Mouse (Mus musculus): ENCODE measurements around the gene Lingo1. TPM values are rescaled to one million over a fixed set of nuclear protein-coding genes. Genes with fewer than 3 reads are reported as not detected.

Lingo1 gene
- polyA plus RNA-seq, 1 experiment, result not detected

DNA sequence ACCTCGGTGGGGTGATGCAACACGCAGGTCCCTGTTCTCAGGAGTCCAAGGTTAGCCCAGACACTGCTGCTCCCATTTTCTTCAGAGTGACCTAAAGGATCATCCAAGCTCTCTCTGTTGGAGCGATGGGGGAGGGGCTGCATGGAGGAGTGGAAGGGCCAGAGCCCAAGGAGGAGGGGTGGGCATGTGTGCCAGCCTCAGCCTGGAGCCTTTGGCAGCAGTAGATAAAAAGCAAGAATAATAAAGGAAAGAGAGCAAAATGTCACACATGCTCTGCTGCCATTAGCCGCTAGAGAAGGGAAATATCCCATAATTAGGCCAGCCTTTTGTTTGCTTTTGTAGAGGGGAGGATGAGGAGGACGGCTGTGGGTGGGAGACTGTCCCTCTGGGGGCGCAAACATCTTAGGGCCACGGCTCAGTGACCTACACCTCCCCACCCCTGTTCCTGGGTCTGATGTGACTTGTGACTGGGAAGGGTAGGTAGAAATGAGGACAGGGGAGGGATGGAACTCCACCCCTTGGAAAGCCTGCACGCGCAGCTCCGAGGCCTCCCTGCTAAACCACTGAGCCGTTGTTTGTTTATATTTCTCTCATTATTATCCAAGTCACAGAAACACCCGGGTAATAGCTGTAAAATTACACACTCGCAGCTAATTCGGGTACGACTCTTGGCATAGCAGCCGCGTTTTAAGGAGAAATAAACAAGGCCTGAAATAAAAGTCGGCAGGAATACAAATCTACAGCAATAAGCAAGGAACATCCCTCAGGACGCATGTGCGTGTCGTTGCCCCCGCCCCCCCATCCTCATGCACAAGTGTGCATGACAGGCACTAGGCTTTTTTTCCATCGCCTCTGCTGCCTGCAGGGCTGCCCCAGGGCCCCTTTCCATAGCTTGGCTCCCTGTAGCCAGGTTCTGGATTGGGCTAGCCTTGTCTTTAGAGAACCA lies 223.5 kb downstream of the Lingo1 start:
- Histone ChIP-seq H3K4me1 (ENCODE audit: control insufficient read depth, insufficient read depth, low read length) (no peaks in the 10 kb centered on the region), H3K4me3 (ENCODE audit: insufficient read depth, low read length) (no peak overlapping the region), H3K27ac (ENCODE audit: insufficient read depth, low read depth, low read length) (no peak overlapping the region)
- TF ChIP-seq CTCF (IDR thresholded peaks at IDR 0.05; ENCODE audit: low read depth, low read length) (no peak), POLR2A (IDR thresholded peaks at IDR 0.05; ENCODE audit: borderline replicate concordance, low read depth, low read length) (no peak)

Other genes starting within 250 kb of the Lingo1 start
- gene Odf3l1, start 68.2 kb upstream of the Lingo1 start, polyA plus RNA-seq (2012; ENCODE audit: insufficient read depth, insufficient read length, missing spikeins), result not detected in 2 replicates
- 0.32 and 0.67 TPM in 2 replicates for gene Cspg4, start 68.6 kb upstream of the Lingo1 start, polyA plus RNA-seq (2012; ENCODE audit: insufficient read depth, insufficient read length, missing spikeins)
- gene Snx33, start 131.9 kb upstream of the Lingo1 start, polyA plus RNA-seq (2012; ENCODE audit: insufficient read depth, insufficient read length, missing spikeins), result 10.8 and 12.5 TPM in 2 replicates
- gene Imp3, start 141.0 kb upstream of the Lingo1 start, polyA plus RNA-seq (2012; ENCODE audit: insufficient read depth, insufficient read length, missing spikeins), result 62.4 and 64.1 TPM in 2 replicates
- gene Snupn, start 154.4 kb upstream of the Lingo1 start, polyA plus RNA-seq (2012; ENCODE audit: insufficient read depth, insufficient read length, missing spikeins), result 5.2 and 8.1 TPM in 2 replicates
- 15.6 and 18.5 TPM in 2 replicates for gene Ptpn9, start 198.5 kb upstream of the Lingo1 start, polyA plus RNA-seq (2012; ENCODE audit: insufficient read depth, insufficient read length, missing spikeins)

All from bone marrow macrophage, adult 2 months (primary cell).